Mouse (Mus musculus) G1E (cell line): Measurements from ENCODE around the gene Hist1h1b.
A peak's percentile ranks its signal among the peaks of the same experiment; 100 is the strongest.

Experiments
- CTCF ChIP-seq: IDR thresholded peaks from 2 replicates; pipeline ENCODE4 v1.5.1; 2012; ENCODE audit warnings: low read depth, low read length, inconsistent platforms, mixed read lengths
- GATA1 ChIP-seq: IDR thresholded peaks from 2 replicates; pipeline ENCODE4 v1.6.1; 2012; ENCODE audit warnings: borderline replicate concordance, low read length, inconsistent platforms, mixed read lengths
- GATA2 ChIP-seq: IDR thresholded peaks from 2 replicates; pipeline ENCODE4 v1.6.1; 2012; ENCODE audit warnings: low read depth, low read length, inconsistent platforms, borderline replicate concordance
- POLR2AphosphoS5 ChIP-seq: IDR thresholded peaks from 2 replicates; pipeline ENCODE4 v1.6.1; 2012; ENCODE audit warnings: low read depth, low read length, inconsistent platforms; ENCODE audit not compliant: insufficient replicate concordance
- TAL1 ChIP-seq: conservative IDR thresholded peaks from 2 replicates; pipeline ENCODE4 v1.6.1; 2012; ENCODE audit warnings: low read depth, low read length, inconsistent platforms, mixed read lengths

- TF ChIP-seq CTCF (no peak), GATA1 (no peak), GATA2 (no peak), TAL1 (peak; percentile 64), POLR2AphosphoS5 (no peak)
Measured at GRCm38 (mm10) chr13:21745006-21745405, 35.4 kb downstream of the Hist1h1b start.
